Comparison of ENCODE assay signal across 11 mouse cellular contexts in genomic region chr11:68968752-68969151, GRCm38 (mm10). TPM values are rescaled to one million over a fixed set of nuclear protein-coding genes. Genes with fewer than 3 reads are reported as not detected.
DNase-seq lines count a peak whose midpoint lies in the region; ATAC-seq and TF ChIP-seq lines count a peak whose summit lies in the region.
"Had no signal": no experiment of that assay in that cellular context is flagged by ENCODE, and none has a peak within 500 bp of the region (broad histone marks: within the 10 kb centered on the region; RNA-seq: fewer than 3 reads in every experiment).

No protein-coding gene starts in this region.

- 80% methylated on average over 11 of the region's 11 CpGs for WGBS in heart, embryonic 13.5 days
- 81% methylated on average over 11 of the region's 11 CpGs for WGBS in midbrain, embryonic 10.5 days

- peak overlapping the region; percentile 79 for H3K9ac ChIP-seq in heart, embryonic 13.5 days

- DNase-seq in heart, postnatal 10 days = no peak
- DNase-seq in testis, postnatal 10 days (ENCODE audit: low spot score) = no peak
- DNase-seq in midbrain, embryonic 10.5 days (ENCODE audit: low spot score) = no peak
- DNase-seq in left cerebral cortex, postnatal 4 days = no peak
- DNase-seq: heart, adult 11 months; kidney, adult 9 months had no signal

- intact Hi-C loops in heart, postnatal 10 days (cut with DNase I) = loop anchor here (5.0 kb wide), 1 partner anchor 69 kb away; no protein-coding TSS in a partner anchor
- intact Hi-C loops in left cerebral cortex, postnatal 4 days (cut with DNase I) = no loop called here

- ATAC-seq in heart, embryonic 13.5 days (ENCODE audit: extremely low read depth, insufficient number of reproducible peaks, low FRiP score, low TSS enrichment) = no peak
- ATAC-seq in inflammation-experienced regulatory T-cells, adult 6 months = no peak
- ATAC-seq in erythroblast, adult 5-6 weeks (replicated peaks; ENCODE audit: low FRiP score, poor library complexity, severe bottlenecking) = no peak

- no peak for TF ChIP-seq POLR2A in testis, adult 2 months (IDR thresholded peaks at IDR 0.05; ENCODE audit: control insufficient read depth, low read depth, low read length)

- H3K4me3 ChIP-seq in heart, embryonic 13.5 days = no peak overlapping the region; the same call in 1 of the 2 replicates
- peak overlapping the region; percentile 98 for H3K4me3 ChIP-seq in testis, adult 2 months (ENCODE audit: control insufficient read depth, low read depth, low read length)
- peak overlapping the region; percentile 73 for H3K4me3 ChIP-seq in midbrain, embryonic 10.5 days

- TF ChIP-seq CTCF in testis, adult 2 months (IDR thresholded peaks at IDR 0.05; ENCODE audit: control insufficient read depth, insufficient read depth, insufficient replicate concordance, low read depth, low read length) = no peak

- no peaks in the 10 kb centered on the region for H3K9me3 ChIP-seq in heart, embryonic 13.5 days
- no peaks in the 10 kb centered on the region for H3K9me3 ChIP-seq in midbrain, embryonic 10.5 days (replicated peaks)

- H3K4me2 ChIP-seq in heart, embryonic 13.5 days = peak overlapping the region; percentile 96

- H3K4me1 ChIP-seq in heart, embryonic 13.5 days = peaks cover 46% of the 10 kb centered on the region
- peaks cover 16% of the 10 kb centered on the region for H3K4me1 ChIP-seq in testis, adult 2 months (ENCODE audit: control insufficient read depth, insufficient read depth, low read length)
- peaks cover 37% of the 10 kb centered on the region for H3K4me1 ChIP-seq in midbrain, embryonic 10.5 days

- no peak overlapping the region for H3K27ac ChIP-seq in heart, embryonic 13.5 days (replicated peaks)
- H3K27ac ChIP-seq in testis, adult 2 months (ENCODE audit: control insufficient read depth, insufficient read depth, low read depth, low read length) = 0 out of 2 replicates have a peak overlapping the region, but pooled peaks have one; percentile 1
- H3K27ac ChIP-seq in midbrain, embryonic 10.5 days (replicated peaks) = no peak overlapping the region

- H3K27me3 ChIP-seq in heart, embryonic 13.5 days (replicated peaks) = peaks cover 8% of the 10 kb centered on the region; the same call in 1 of the 2 replicates
- H3K27me3 ChIP-seq in testis, adult 2 months (ENCODE audit: control insufficient read depth, insufficient read depth, low read length) = no peaks in the 10 kb centered on the region
- peaks cover 22% of the 10 kb centered on the region for H3K27me3 ChIP-seq in midbrain, embryonic 10.5 days (ENCODE audit: low read depth, poor library complexity, severe bottlenecking)

- H3K36me3 ChIP-seq in heart, embryonic 13.5 days = no peaks in the 10 kb centered on the region
- peaks cover 2% of the 10 kb centered on the region; the same call in 1 of the 2 replicates for H3K36me3 ChIP-seq in testis, adult 2 months (ENCODE audit: control insufficient read depth, insufficient read depth, low read length)
- no peaks in the 10 kb centered on the region for H3K36me3 ChIP-seq in midbrain, embryonic 10.5 days

RNA-seq across cellular contexts. Expression of gene Slc25a35, which starts 0.8 kb away (rescaled TPM):
- 1.4 and 2.1 TPM in 2 replicates for polyA plus RNA-seq in heart, embryonic 13.5 days (2015; fragmentation: Nextera tagmentation; extraction: Ambion mirVana)
- 1 to 10 TPM; 3.4 to 4.3 TPM for total RNA-seq in heart, postnatal 10 days (2021)
- polyA plus RNA-seq in testis, adult 2 months (2012; rRNA removed) = 40.8 and 56.4 TPM in 2 replicates
- polyA plus RNA-seq in midbrain, embryonic 10.5 days (2016; fragmentation: Nextera tagmentation; extraction: Ambion mirVana) = 2.0 and 2.1 TPM in 2 replicates
- polyA plus RNA-seq in inflammation-experienced regulatory T-cells, adult 6 months (2017; shearing (Covaris generic)) = 1 to 10 TPM; 7.0 to 8.3 (median 7.6) TPM
- 0.84 and 8.3 TPM in 2 replicates for total RNA-seq in erythroblast, adult 5-6 weeks (2015; ENCODE audit: low replicate concordance)
- 0.94 TPM in 1 of 2 replicates, not detected in the other for total RNA-seq in erythroblast, adult 5-6 weeks (2017; ENCODE audit: low replicate concordance)
- 1 to 10 TPM; 1.1 to 2.0 TPM for total RNA-seq in left cerebral cortex, postnatal 4 days (2021)

RNA-seq across cellular contexts. Expression of gene Rangrf, which starts 6.2 kb away (rescaled TPM):
- polyA plus RNA-seq in heart, embryonic 13.5 days (2015; fragmentation: Nextera tagmentation; extraction: Ambion mirVana) = 67.9 and 75.5 TPM in 2 replicates
- total RNA-seq in heart, postnatal 10 days (2021) = 10 to 100 TPM; 40.1 to 46.8 TPM
- polyA plus RNA-seq in testis, adult 2 months (2012; rRNA removed) = 1,176 and 1,231 TPM in 2 replicates
- 68.4 and 84.6 TPM in 2 replicates for polyA plus RNA-seq in midbrain, embryonic 10.5 days (2016; fragmentation: Nextera tagmentation; extraction: Ambion mirVana)
- polyA plus RNA-seq in inflammation-experienced regulatory T-cells, adult 6 months (2017; shearing (Covaris generic)) = 10 to 100 TPM; 13.7 to 72.0 (median 38.3) TPM
- total RNA-seq in erythroblast, adult 5-6 weeks (2015; ENCODE audit: low replicate concordance) = 11.5 and 18.8 TPM in 2 replicates
- 5.0 and 16.0 TPM in 2 replicates for total RNA-seq in erythroblast, adult 5-6 weeks (2017; ENCODE audit: low replicate concordance)
- 10 to 100 TPM; 16.4 to 23.8 TPM for total RNA-seq in left cerebral cortex, postnatal 4 days (2021)

RNA-seq across cellular contexts. Expression of gene Arhgef15, which starts 11.5 kb away (rescaled TPM):
- 11.2 and 11.5 TPM in 2 replicates for polyA plus RNA-seq in heart, embryonic 13.5 days (2015; fragmentation: Nextera tagmentation; extraction: Ambion mirVana)
- 10 to 100 TPM; 43.2 to 49.6 TPM for total RNA-seq in heart, postnatal 10 days (2021)
- 3.7 and 3.8 TPM in 2 replicates for polyA plus RNA-seq in testis, adult 2 months (2012; rRNA removed)
- 6.4 and 6.6 TPM in 2 replicates for polyA plus RNA-seq in midbrain, embryonic 10.5 days (2016; fragmentation: Nextera tagmentation; extraction: Ambion mirVana)
- under 1 TPM in 1 of 3 experiments, not detected in 2; 0.21 TPM for polyA plus RNA-seq in inflammation-experienced regulatory T-cells, adult 6 months (2017; shearing (Covaris generic))
- not detected in 2 replicates for total RNA-seq in erythroblast, adult 5-6 weeks (2015; ENCODE audit: low replicate concordance)
- total RNA-seq in erythroblast, adult 5-6 weeks (2017; ENCODE audit: low replicate concordance) = not detected in 2 replicates
- total RNA-seq in left cerebral cortex, postnatal 4 days (2021) = 10 to 100 TPM; 17.6 to 19.9 TPM

RNA-seq across cellular contexts. Expression of gene Pfas, which starts 39.5 kb away (rescaled TPM):
- polyA plus RNA-seq in heart, embryonic 13.5 days (2015; fragmentation: Nextera tagmentation; extraction: Ambion mirVana) = 19.9 and 20.3 TPM in 2 replicates
- total RNA-seq in heart, postnatal 10 days (2021) = 1 to 10 TPM; 9.3 to 9.5 TPM
- 9.6 and 11.8 TPM in 2 replicates for polyA plus RNA-seq in testis, adult 2 months (2012; rRNA removed)
- polyA plus RNA-seq in midbrain, embryonic 10.5 days (2016; fragmentation: Nextera tagmentation; extraction: Ambion mirVana) = 57.8 and 59.2 TPM in 2 replicates
- 10 to 100 TPM; 22.0 to 29.0 (median 24.8) TPM for polyA plus RNA-seq in inflammation-experienced regulatory T-cells, adult 6 months (2017; shearing (Covaris generic))
- total RNA-seq in erythroblast, adult 5-6 weeks (2015; ENCODE audit: low replicate concordance) = 19.6 and 51.7 TPM in 2 replicates
- total RNA-seq in erythroblast, adult 5-6 weeks (2017; ENCODE audit: low replicate concordance) = 18.3 and 36.7 TPM in 2 replicates
- 10 to 100 TPM; 35.3 to 36.6 TPM for total RNA-seq in left cerebral cortex, postnatal 4 days (2021)

RNA-seq across cellular contexts. Expression of gene Odf4, which starts 41.9 kb away (rescaled TPM):
- not detected in 2 replicates for polyA plus RNA-seq in heart, embryonic 13.5 days (2015; fragmentation: Nextera tagmentation; extraction: Ambion mirVana)
- total RNA-seq in heart, postnatal 10 days (2021) = not detected
- polyA plus RNA-seq in testis, adult 2 months (2012; rRNA removed) = 506 and 512 TPM in 2 replicates
- not detected in 2 replicates for polyA plus RNA-seq in midbrain, embryonic 10.5 days (2016; fragmentation: Nextera tagmentation; extraction: Ambion mirVana)
- polyA plus RNA-seq in inflammation-experienced regulatory T-cells, adult 6 months (2017; shearing (Covaris generic)) = not detected
- total RNA-seq in erythroblast, adult 5-6 weeks (2015; ENCODE audit: low replicate concordance) = not detected in 2 replicates
- not detected in 2 replicates for total RNA-seq in erythroblast, adult 5-6 weeks (2017; ENCODE audit: low replicate concordance)
- 1 to 10 TPM in 1 of 2 experiments, under 1 TPM in 1; 0.72 to 1.7 TPM for total RNA-seq in left cerebral cortex, postnatal 4 days (2021)
- polyA plus RNA-seq: lung, embryonic 16.5 days had no signal

Comparison
In these comparisons a context has a peak if more than half of its experiments do, and no peak if none do; other contexts are left out.
1. RNA of gene Rangrf, which starts 6.2 kb away (polyA plus RNA-seq): 1,176 to 1,231 TPM in testis, adult 2 months; 68.4 to 84.6 TPM in midbrain, embryonic 10.5 days, 67.9 to 75.5 TPM in heart, embryonic 13.5 days and 13.7 to 72.0 TPM in inflammation-experienced regulatory T-cells, adult 6 months; every median in the first group is over 10 times any median in the second.